Mouse (Mus musculus): ENCODE data around the gene Ednrb. TPM values are rescaled to one million over a fixed set of nuclear protein-coding genes. Genes with fewer than 3 reads are reported as not detected.

Gene Ednrb
- total and polyA plus RNA-seq, 2 experiments from 2014 or later = 92.2 to 97.4 TPM

DNA sequence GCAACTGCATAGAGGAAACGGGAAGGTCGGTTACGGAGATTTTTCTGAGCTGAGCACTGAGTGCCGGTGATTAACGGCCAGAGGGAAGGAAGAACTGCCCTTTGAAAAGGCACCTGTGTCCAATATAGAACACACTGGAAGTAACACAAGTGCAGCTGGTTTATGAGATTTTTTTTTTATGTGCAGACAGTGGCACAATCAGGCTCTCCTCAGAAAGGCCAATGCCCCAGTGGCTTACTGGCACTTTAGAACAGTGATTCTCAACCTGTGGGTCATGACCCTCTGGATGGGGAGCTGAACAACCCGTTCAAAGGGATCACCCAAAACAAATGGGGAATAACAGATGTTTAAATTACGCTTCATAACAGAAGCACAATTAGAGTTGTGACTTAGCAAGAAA lies 20.7 kb downstream of the Ednrb start:
- WGBS = 88% methylated on average over 7 of the region's 7 CpGs
- no peak for TF ChIP-seq CTCF (IDR thresholded peaks at IDR 0.05; ENCODE audit: low read depth)
- no peak overlapping the region for H3K9ac ChIP-seq
- no peak overlapping the region for H3K4me3 ChIP-seq (ENCODE audit: low read depth, low read length)
- H3K9me3 ChIP-seq (ENCODE audit: low read length) = no peaks in the 10 kb centered on the region
- H3K4me1 ChIP-seq (ENCODE audit: insufficient read depth) = no peaks in the 10 kb centered on the region
- no peak for ATAC-seq
- H3K27me3 ChIP-seq (ENCODE audit: insufficient read depth, low read length) = no peaks in the 10 kb centered on the region
- H3K36me3 ChIP-seq (ENCODE audit: insufficient read depth) = no peaks in the 10 kb centered on the region
- DNase-seq = no peak
- no peak overlapping the region for H3K27ac ChIP-seq (ENCODE audit: low read depth, low read length)
- H3K4me2 ChIP-seq (ENCODE audit: low read depth) = no peak overlapping the region

DNA sequence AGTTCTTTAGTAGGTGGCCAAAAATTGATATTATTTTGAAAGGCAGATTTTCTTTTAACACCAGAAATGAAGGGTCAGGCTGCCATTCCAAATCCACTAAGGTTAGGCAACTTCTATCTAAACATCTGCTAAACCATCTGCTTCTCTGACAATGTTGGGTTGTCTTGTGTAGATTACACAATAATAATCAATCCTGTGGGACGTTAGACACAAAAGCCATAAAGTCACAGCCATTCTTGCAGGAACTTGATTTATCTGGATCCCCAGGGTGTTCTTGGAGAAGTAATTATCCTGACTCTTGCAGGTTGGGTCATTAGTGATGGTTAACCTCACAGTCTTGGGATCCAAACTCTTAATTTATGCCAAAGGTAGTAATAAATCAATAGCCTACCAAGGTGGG lies 21.6 kb downstream of the Ednrb start:
- no peak overlapping the region for H3K4me2 ChIP-seq (ENCODE audit: low read depth)
- no peaks in the 10 kb centered on the region for H3K4me1 ChIP-seq (ENCODE audit: insufficient read depth)
- no peak for TF ChIP-seq CTCF (IDR thresholded peaks at IDR 0.05; ENCODE audit: low read depth)
- ATAC-seq = no peak
- H3K9ac ChIP-seq = no peak overlapping the region
- WGBS = 59% methylated on average over 1 of the region's 1 CpGs
- no peak overlapping the region for H3K27ac ChIP-seq (ENCODE audit: low read depth, low read length)
- DNase-seq = no peak
- H3K9me3 ChIP-seq (ENCODE audit: low read length) = no peaks in the 10 kb centered on the region
- H3K36me3 ChIP-seq (ENCODE audit: insufficient read depth) = no peaks in the 10 kb centered on the region
- H3K4me3 ChIP-seq (ENCODE audit: low read depth, low read length) = no peak overlapping the region
- H3K27me3 ChIP-seq (ENCODE audit: insufficient read depth, low read length) = no peaks in the 10 kb centered on the region

DNA sequence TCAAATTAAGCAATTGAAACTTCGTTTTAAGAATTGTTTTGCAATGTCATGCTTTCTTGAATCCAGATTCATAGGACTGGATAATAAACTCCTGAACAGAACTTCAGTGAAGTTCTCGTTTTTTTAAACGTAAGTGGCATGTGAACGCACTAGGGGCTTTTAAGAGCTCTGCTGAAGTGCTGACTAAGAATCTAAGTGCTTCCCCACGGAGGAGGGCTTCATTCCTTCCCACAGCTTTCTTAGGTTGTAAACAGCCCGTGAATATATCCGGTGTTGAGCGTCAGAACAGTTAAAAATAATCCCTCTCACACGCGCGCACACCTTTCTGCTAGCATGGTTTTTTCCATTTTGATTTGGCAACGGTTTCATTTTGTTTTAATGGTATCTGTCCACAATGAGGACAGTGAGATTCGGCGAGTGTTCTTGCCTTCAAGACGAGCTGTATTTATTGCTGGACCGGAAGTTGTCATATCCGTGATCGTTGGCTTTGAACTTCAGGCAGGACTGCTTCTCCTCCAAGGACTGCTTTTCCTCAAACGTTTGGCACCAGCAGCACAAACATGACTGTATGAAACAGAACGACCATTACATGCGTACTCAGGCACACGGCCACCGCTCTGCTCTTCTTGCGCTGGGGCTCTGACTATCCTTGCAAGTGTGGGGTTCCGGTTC lies 27.4 kb downstream of the Ednrb start:
- no peak overlapping the region for H3K27ac ChIP-seq (ENCODE audit: low read depth, low read length)
- WGBS = 85% methylated on average over 25 of the region's 25 CpGs
- no peaks in the 10 kb centered on the region for H3K9me3 ChIP-seq (ENCODE audit: low read length)
- no peak overlapping the region for H3K4me3 ChIP-seq (ENCODE audit: low read depth, low read length)
- TF ChIP-seq CTCF (IDR thresholded peaks at IDR 0.05; ENCODE audit: low read depth) = no peak
- H3K27me3 ChIP-seq (ENCODE audit: insufficient read depth, low read length) = no peaks in the 10 kb centered on the region
- no peak for ATAC-seq
- H3K36me3 ChIP-seq (ENCODE audit: insufficient read depth) = no peaks in the 10 kb centered on the region
- DNase-seq = no peak
- H3K9ac ChIP-seq = no peak overlapping the region
- H3K4me2 ChIP-seq (ENCODE audit: low read depth) = no peak overlapping the region
- no peaks in the 10 kb centered on the region for H3K4me1 ChIP-seq (ENCODE audit: insufficient read depth)

DNA sequence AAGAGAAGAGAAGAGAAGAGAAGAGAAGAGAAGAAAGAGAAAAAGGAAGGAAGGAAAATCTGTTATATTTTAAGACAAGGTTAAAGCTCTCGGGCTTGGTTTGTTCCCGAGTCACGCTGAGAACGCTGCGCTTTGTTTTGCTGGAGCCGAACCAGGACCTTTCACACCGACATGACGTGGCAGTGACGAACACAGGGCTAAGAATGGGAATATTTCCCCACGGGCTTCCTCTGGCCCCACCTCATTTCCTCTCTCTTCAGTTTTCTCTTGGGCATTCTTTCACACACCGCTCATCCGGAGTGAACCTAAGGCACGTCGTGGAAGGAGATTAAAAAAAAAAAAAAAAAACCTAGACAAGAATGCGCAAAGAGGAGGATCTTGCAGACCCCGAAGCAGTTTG lies 28.7 kb downstream of the Ednrb start:
- DNase-seq (no peak), ATAC-seq (no peak)
- WGBS = 73% methylated on average over 16 of the region's 16 CpGs
- H3K27ac ChIP-seq (ENCODE audit: low read depth, low read length) = no peak overlapping the region
- H3K9ac ChIP-seq = no peak overlapping the region
- H3K4me2 ChIP-seq (ENCODE audit: low read depth) = no peak overlapping the region
- no peaks in the 10 kb centered on the region for H3K27me3 ChIP-seq (ENCODE audit: insufficient read depth, low read length)
- H3K9me3 ChIP-seq (ENCODE audit: low read length) = no peaks in the 10 kb centered on the region
- no peaks in the 10 kb centered on the region for H3K36me3 ChIP-seq (ENCODE audit: insufficient read depth)
- no peak overlapping the region for H3K4me3 ChIP-seq (ENCODE audit: low read depth, low read length)
- TF ChIP-seq CTCF (IDR thresholded peaks at IDR 0.05; ENCODE audit: low read depth) = no peak
- no peaks in the 10 kb centered on the region for H3K4me1 ChIP-seq (ENCODE audit: insufficient read depth)

DNA sequence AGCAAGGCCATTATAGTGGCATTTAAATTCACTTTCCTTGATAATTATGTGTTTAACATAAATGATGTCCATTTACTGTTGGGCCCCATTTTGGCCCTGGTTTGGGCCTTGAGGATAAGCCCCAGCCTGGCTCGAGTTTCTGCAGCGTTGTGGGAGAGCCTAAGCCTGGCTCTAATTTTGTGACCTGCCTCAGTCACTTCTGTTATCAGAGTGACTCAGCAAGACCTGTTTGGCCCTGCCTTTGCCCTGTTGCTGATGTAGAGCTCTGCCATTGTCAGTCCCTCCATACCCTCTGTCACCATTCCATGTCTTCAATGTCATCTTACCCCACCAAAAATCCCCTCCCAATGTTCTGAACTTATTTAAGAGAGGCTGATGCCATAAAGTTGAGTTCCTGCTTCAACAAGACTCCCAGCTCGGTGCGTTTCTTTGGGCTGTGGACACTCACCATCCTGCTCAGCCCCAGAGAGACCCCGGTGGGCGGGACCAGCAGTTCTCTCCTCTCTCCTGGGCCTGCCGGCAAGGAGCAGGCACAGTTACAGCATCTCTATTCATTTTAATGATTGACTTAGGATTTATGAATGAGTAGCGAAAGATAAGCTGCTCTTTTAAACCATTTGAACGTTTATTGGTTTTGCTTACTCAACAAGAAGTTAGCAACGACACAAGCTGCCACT lies 30.0 kb downstream of the Ednrb start:
- H3K9ac ChIP-seq = no peak overlapping the region
- H3K9me3 ChIP-seq (ENCODE audit: low read length) = no peaks in the 10 kb centered on the region
- no peaks in the 10 kb centered on the region for H3K27me3 ChIP-seq (ENCODE audit: insufficient read depth, low read length)
- no peak overlapping the region for H3K4me2 ChIP-seq (ENCODE audit: low read depth)
- no peak overlapping the region for H3K4me3 ChIP-seq (ENCODE audit: low read depth, low read length)
- no peak for TF ChIP-seq CTCF (IDR thresholded peaks at IDR 0.05; ENCODE audit: low read depth)
- H3K27ac ChIP-seq (ENCODE audit: low read depth, low read length) = no peak overlapping the region
- ATAC-seq (no peak), DNase-seq (no peak)
- H3K4me1 ChIP-seq (ENCODE audit: insufficient read depth) = no peaks in the 10 kb centered on the region
- H3K36me3 ChIP-seq (ENCODE audit: insufficient read depth) = no peaks in the 10 kb centered on the region
- WGBS = 76% methylated on average over 10 of the region's 10 CpGs

DNA sequence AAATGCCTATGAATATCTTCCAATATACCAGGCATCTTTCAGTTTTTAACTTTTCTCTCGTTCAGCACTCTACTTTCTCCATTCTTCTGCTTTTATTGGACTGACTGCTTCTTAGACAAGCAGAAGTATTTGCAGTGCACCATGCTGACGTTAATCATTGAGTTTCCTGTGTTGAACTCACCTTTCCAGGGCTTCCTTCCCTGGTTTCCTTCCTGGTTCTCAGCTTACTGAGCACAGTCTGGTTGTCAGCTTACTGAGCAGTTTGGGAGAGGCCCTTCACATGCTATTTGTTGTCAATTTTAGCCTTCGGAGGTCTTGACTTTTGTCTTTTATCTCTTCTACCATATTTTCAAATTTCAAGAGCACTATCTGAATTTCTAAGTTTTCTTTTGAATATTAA lies 31.0 kb downstream of the Ednrb start:
- Histone ChIP-seq H3K27ac (ENCODE audit: low read depth, low read length) (no peak overlapping the region), H3K4me1 (ENCODE audit: insufficient read depth) (no peaks in the 10 kb centered on the region), H3K9me3 (ENCODE audit: low read length) (no peaks in the 10 kb centered on the region), H3K9ac (no peak overlapping the region), H3K27me3 (ENCODE audit: insufficient read depth, low read length) (no peaks in the 10 kb centered on the region), H3K4me2 (ENCODE audit: low read depth) (no peak overlapping the region), H3K4me3 (ENCODE audit: low read depth, low read length) (no peak overlapping the region), H3K36me3 (ENCODE audit: insufficient read depth) (no peaks in the 10 kb centered on the region)
- no peak for ATAC-seq
- WGBS = 80% methylated on average over 3 of the region's 3 CpGs
- no peak for TF ChIP-seq CTCF (IDR thresholded peaks at IDR 0.05; ENCODE audit: low read depth)
- no peak for DNase-seq

DNA sequence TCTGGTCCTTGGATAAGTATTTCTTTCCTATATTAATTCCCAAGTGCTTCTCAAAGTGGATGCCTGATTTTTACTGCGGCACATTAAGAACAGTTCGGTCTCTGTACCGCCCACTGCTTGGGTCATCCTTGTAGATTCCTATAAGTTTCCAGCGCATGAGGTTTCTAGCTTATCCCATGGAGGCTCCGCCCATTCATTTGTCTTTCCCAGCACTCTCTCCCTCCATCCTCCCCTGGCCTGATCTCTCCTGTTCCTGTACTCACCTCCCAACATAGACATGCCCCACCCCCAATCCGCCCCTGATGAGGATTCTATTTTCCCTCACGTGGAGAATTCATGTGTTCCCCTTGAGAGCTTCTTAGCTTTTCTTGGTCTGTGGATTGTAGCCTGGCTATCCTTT lies 32.9 kb downstream of the Ednrb start:
- TF ChIP-seq CTCF (IDR thresholded peaks at IDR 0.05; ENCODE audit: low read depth) = no peak
- Histone ChIP-seq H3K4me2 (ENCODE audit: low read depth) (no peak overlapping the region), H3K36me3 (ENCODE audit: insufficient read depth) (no peaks in the 10 kb centered on the region), H3K27ac (ENCODE audit: low read depth, low read length) (no peak overlapping the region), H3K9me3 (ENCODE audit: low read length) (no peaks in the 10 kb centered on the region), H3K27me3 (ENCODE audit: insufficient read depth, low read length) (no peaks in the 10 kb centered on the region), H3K4me3 (ENCODE audit: low read depth, low read length) (no peak overlapping the region), H3K4me1 (ENCODE audit: insufficient read depth) (no peaks in the 10 kb centered on the region), H3K9ac (no peak overlapping the region)
- DNase-seq (no peak), ATAC-seq (no peak)
- 91% methylated on average over 7 of the region's 7 CpGs for WGBS
